Mouse (Mus musculus): Measurements from ENCODE around the gene Taf3.

The Taf3 gene

GRCm38 (mm10) chr2:9876621-9877325 lies 171.6 kb downstream of the Taf3 start:
- DNase-seq (ENCODE audit: low read depth, low spot score) = no peak

- DNase-seq (ENCODE audit: low read depth, low spot score) = no peak
Observed at GRCm38 (mm10) chr2:9875676-9876357, 172.6 kb downstream of the Taf3 start.

- DNase-seq (ENCODE audit: low read depth, low spot score) = no peak
Observed at GRCm38 (mm10) chr2:9875220-9875619, 173.2 kb downstream of the Taf3 start.

GRCm38 (mm10) chr2:9874467-9875219 lies 173.8 kb downstream of the Taf3 start:
- no peak for DNase-seq (ENCODE audit: low read depth, low spot score)

GRCm38 (mm10) chr2:9873757-9874156 lies 174.6 kb downstream of the Taf3 start:
- no peak for DNase-seq (ENCODE audit: low read depth, low spot score)

- no peak for DNase-seq (ENCODE audit: low read depth, low spot score)
Observed at GRCm38 (mm10) chr2:9872682-9873081, 175.7 kb downstream of the Taf3 start.

GRCm38 (mm10) chr2:9871798-9872197 lies 176.6 kb downstream of the Taf3 start:
- DNase-seq (ENCODE audit: low read depth, low spot score) = no peak

- no peak for DNase-seq (ENCODE audit: low read depth, low spot score)
Observed at GRCm38 (mm10) chr2:9871141-9871716, 177.2 kb downstream of the Taf3 start.

- no peak for DNase-seq (ENCODE audit: low read depth, low spot score)
Observed at GRCm38 (mm10) chr2:9867092-9867825, 181.1 kb downstream of the Taf3 start.
